Mouse (Mus musculus): ENCODE measurements around the gene Psg29. TPM values are rescaled to one million over a fixed set of nuclear protein-coding genes. Genes with fewer than 3 reads are reported as not detected.

Gene Psg29
- 0.26 and 0.33 TPM in 2 replicates for polyA plus RNA-seq (2012; rRNA removed)

DNA sequence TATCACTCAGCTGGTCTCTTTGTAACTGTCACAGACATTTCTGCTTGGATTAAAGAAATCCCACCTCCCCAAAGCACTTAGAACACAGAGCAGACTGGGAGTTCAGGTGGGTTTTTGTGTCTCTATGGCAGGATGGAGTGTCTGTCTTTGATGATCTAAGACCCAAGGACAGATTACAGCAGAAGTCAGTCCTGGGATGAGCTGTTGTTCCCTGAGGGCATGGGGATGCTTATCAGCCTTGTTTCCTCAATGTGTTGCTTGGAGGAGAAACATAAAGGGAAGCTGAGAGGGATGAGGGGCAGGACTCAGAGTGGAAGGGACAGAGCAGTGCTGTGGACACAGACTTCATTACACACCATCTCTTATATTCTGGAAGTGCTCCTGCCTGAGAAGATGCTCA is at the start of gene Psg29:
Psg29 (plus strand) TSS at position 301 of the 400 bp plus-strand sequence.

Other genes with a start within 250 kb of the Psg29 start
- 42.9 and 46.0 TPM in 2 replicates for gene Pnmal1, start 243.8 kb upstream of the Psg29 start, polyA plus RNA-seq (2012; rRNA removed)
- gene Gm42372, start 220.4 kb upstream of the Psg29 start, polyA plus RNA-seq (2012; rRNA removed): 10.8 and 18.5 TPM in 2 replicates
- gene Ccdc8, start 210.8 kb upstream of the Psg29 start, polyA plus RNA-seq (2012; rRNA removed): 4.5 and 5.1 TPM in 2 replicates
- gene Ppp5c, start 175.6 kb upstream of the Psg29 start, polyA plus RNA-seq (2012; rRNA removed): 164 and 166 TPM in 2 replicates
- 5.1 and 5.3 TPM in 2 replicates for gene Hif3a, start 141.1 kb upstream of the Psg29 start, polyA plus RNA-seq (2012; rRNA removed)
- 2.9 and 4.4 TPM in 2 replicates for gene Psg16, start 129.4 kb upstream of the Psg29 start, polyA plus RNA-seq (2012; rRNA removed)
- gene Ceacam3, start 53.2 kb upstream of the Psg29 start, polyA plus RNA-seq (2012; rRNA removed): 0.15 and 0.18 TPM in 2 replicates

Data from central nervous system, embryonic 18 days (tissue).